Mouse (Mus musculus) heart, embryonic 14.5 days (tissue): ENCODE results near the gene Ugt1a10. TPM values are rescaled to one million over a fixed set of nuclear protein-coding genes. Genes with fewer than 3 reads are reported as not detected.

Experiments
- ATAC-seq: fragments of 200-750 bp; cut with Nextera tagmentation; 2 replicates; pipeline ENCODE4 v1.8.0; 2017; ENCODE audit warnings: low read depth, moderate TSS enrichment; ENCODE audit not compliant: insufficient number of reproducible peaks, insufficient read depth, low FRiP score
- H3K27ac ChIP-seq, 2 experiments: fragments of 200-500 bp in 1 of 2; fragments of 300-500 bp in 1 of 2; sonication (generic) in 1 of 2; replicated peaks in 1 of 2; 2 replicates each; pipeline ENCODE4 v1.5.1; 2012 to 2014; ENCODE audit warnings: low read depth in 2 of 2, low read length in 2 of 2, control low read depth in 1 of 2, mild to moderate bottlenecking in 1 of 2, mixed read lengths in 1 of 2; ENCODE audit not compliant: control insufficient read depth in 1 of 2, insufficient read depth in 1 of 2
- H3K27me3 ChIP-seq: fragments of 300-500 bp; sonication (generic); 2 replicates; pipeline ENCODE4 v1.6.1; 2014; ENCODE audit warnings: mild to moderate bottlenecking, low read length, control low read depth; ENCODE audit not compliant: control insufficient read depth, insufficient read depth
- H3K36me3 ChIP-seq: fragments of 300-500 bp; sonication (generic); 2 replicates; pipeline ENCODE4 v1.6.1; 2014; ENCODE audit warnings: mild to moderate bottlenecking, control low read depth, low read length, mixed read lengths; ENCODE audit not compliant: control insufficient read depth, insufficient read depth
- H3K4me1 ChIP-seq, 2 experiments: fragments of 200-500 bp in 1 of 2; fragments of 300-500 bp in 1 of 2; sonication (generic) in 1 of 2; 2 replicates each; pipeline ENCODE4 v1.6.1; 2012 to 2014; ENCODE audit warnings: low read length in 2 of 2, control low read depth in 1 of 2, mixed read lengths in 1 of 2; ENCODE audit not compliant: control insufficient read depth in 2 of 2, insufficient read depth in 2 of 2
- H3K4me2 ChIP-seq: fragments of 300-500 bp; sonication (generic); 2 replicates; pipeline ENCODE4 v1.6.1; 2014; ENCODE audit warnings: mild to moderate bottlenecking, low read length
- H3K4me3 ChIP-seq, 2 experiments: fragments of 200-500 bp in 1 of 2; fragments of 300-500 bp in 1 of 2; sonication (generic) in 1 of 2; 2 replicates each; pipeline ENCODE4 v1.5.1; 2012 to 2014; ENCODE audit warnings: low read length in 2 of 2, mild to moderate bottlenecking in 2 of 2, control low read depth in 1 of 2, low read depth in 1 of 2, moderate library complexity in 1 of 2; ENCODE audit not compliant: control insufficient read depth in 1 of 2, insufficient read depth in 1 of 2
- H3K9ac ChIP-seq: fragments of 300-500 bp; sonication (generic); 2 replicates; pipeline ENCODE4 v1.6.1; 2014; ENCODE audit warnings: mild to moderate bottlenecking, low read length
- H3K9me3 ChIP-seq: fragments of 300-500 bp; sonication (generic); 2 replicates; pipeline ENCODE4 v1.6.1; 2016; ENCODE audit warnings: low read length, control low read depth; ENCODE audit not compliant: control insufficient read depth
- WGBS: fragments of 180-500 bp; shearing (Covaris S2); extraction: QIAGEN DNeasy Blood & Tissue Kit; methylation state at CpG from one replicate; pipeline ENCODE4 v1.1.7; 2014; 5-methylcytosine and 5-hydroxymethylcytosine counted together
- polyA plus RNA-seq: library from polyadenylated mRNA; unstranded; fragments of >200 nt; fragmentation: Nextera tagmentation; extraction: Ambion mirVana; gene quantifications from 2 replicates; pipeline ENCODE4 v1.2.1, GENCODE M21; 2014

Gene Ugt1a10
- polyA plus RNA-seq, 1 experiment from 2014 or later: not detected

DNA sequence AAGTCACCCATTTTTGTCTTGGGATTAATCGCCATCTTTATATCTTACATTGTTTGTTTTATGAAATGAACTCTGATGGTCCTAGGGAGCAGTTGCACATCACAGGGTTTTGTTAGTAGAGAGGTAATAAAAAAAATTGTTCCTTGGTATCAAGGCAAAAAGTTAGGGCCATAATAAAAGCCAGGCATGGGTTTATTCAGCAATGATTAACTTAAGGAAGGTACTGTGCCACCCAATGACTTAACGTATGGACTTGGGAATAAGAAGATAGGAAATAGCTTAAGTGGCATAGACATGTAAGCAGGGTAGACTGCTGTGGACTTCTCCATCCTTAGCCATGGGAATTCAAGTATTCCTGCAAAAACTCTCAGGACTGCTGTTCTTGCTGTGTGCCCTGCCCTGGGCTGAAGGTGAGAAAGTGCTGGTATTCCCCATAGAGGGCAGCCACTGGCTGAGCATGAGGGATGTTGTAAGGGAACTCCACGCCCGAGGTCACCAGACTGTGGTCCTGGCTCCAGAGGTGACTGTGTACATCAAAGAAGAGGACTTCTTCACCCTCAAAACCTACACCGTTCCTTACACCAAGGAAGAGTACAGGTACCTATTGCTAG, 131.2 kb downstream of the Ugt1a10 start:
- ATAC-seq: no peak
- 69% methylated on average over 5 of the region's 5 CpGs for WGBS
- H3K9me3 ChIP-seq: no peaks in the 10 kb centered on the region
- no peak overlapping the region for H3K4me2 ChIP-seq
- no peak overlapping the region for H3K9ac ChIP-seq
- no peaks in the 10 kb centered on the region for H3K4me1 ChIP-seq
- H3K36me3 ChIP-seq: no peaks in the 10 kb centered on the region
- H3K27me3 ChIP-seq: no peaks in the 10 kb centered on the region
- no peak overlapping the region for H3K27ac ChIP-seq
- no peak overlapping the region for H3K4me3 ChIP-seq

DNA sequence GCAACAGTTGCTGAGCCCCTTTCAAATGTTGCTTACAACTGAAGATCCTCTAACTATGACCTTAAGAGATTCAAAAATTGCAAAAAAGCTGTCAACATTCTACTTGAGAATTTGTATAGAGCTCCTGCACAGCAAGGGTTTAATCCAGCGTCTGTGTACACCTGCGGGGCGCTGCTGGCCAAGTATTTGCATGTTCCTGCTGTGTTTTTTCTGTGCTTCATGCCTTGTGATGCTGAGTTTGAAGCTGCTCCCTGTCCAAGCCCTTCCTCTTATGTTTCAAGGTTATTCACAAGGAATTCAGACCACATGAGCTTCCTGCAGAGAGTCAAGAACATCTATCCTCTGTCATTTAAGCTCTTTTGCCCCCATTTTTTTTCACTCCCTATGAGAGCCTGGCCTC, 136.9 kb downstream of the Ugt1a10 start:
- ATAC-seq: no peak
- H3K27ac ChIP-seq: no peak overlapping the region
- H3K4me2 ChIP-seq: no peak overlapping the region
- no peaks in the 10 kb centered on the region for H3K36me3 ChIP-seq
- 64% methylated on average over 3 of the region's 3 CpGs for WGBS
- H3K9ac ChIP-seq: no peak overlapping the region
- no peaks in the 10 kb centered on the region for H3K9me3 ChIP-seq
- H3K4me3 ChIP-seq: no peak overlapping the region
- no peaks in the 10 kb centered on the region for H3K27me3 ChIP-seq
- no peaks in the 10 kb centered on the region for H3K4me1 ChIP-seq

DNA sequence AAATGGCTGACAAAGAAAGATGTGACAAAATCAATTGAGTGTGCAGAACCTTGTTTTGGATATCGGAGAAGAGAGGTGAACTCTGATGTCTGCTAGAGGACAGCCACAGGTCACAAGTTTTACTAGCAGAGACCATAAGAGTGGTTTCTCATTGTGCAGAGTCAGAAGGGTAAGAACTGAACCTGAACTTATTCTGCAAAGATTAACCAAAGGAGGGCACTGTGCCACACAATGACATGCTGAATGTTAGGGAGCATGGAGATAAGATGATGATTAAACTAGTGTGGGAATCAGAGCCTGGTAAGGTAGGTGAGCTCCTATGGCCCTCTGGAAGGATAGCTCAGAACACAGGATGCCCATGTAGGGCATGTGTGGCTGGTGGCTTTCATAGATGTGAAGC, 140.5 kb downstream of the Ugt1a10 start:
- 95% methylated on average over 1 of the region's 1 CpGs for WGBS
- H3K4me2 ChIP-seq: no peak overlapping the region

DNA sequence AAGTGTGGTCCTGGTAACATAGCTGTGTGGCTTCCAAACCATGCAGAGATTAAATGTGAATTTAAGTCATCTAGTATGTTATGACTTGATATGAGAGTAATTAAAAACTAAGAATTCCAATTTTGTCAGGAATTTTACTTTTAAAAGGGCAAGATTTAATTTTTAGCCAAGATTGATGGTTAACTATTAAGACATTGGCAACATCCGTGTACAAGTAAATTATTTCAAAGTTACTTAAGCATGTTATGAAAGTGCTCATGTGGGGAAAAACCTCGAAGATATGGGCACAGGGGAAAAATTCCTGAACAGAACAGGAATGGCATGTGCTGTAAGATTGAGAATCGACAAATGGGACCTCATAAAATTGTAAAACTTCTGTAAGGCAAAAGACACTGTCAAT, 142.3 kb downstream of the Ugt1a10 start:
- Histone ChIP-seq H3K4me1 (no peaks in the 10 kb centered on the region), H3K27ac (no peak overlapping the region), H3K9me3 (no peaks in the 10 kb centered on the region), H3K4me3 (no peak overlapping the region), H3K9ac (no peak overlapping the region), H3K36me3 (no peaks in the 10 kb centered on the region), H3K4me2 (no peak overlapping the region), H3K27me3 (no peaks in the 10 kb centered on the region)
- no peak for ATAC-seq
- 75% methylated on average over 3 of the region's 3 CpGs for WGBS

More for the DNA sequence above, 140.5 kb downstream of the Ugt1a10 start:
- H3K36me3 ChIP-seq: no peaks in the 10 kb centered on the region
- no peaks in the 10 kb centered on the region for H3K9me3 ChIP-seq
- ATAC-seq: no peak
- no peaks in the 10 kb centered on the region for H3K27me3 ChIP-seq
- no peak overlapping the region for H3K9ac ChIP-seq
- no peak overlapping the region for H3K27ac ChIP-seq
- H3K4me3 ChIP-seq: no peak overlapping the region
- no peaks in the 10 kb centered on the region for H3K4me1 ChIP-seq

GRCm38 (mm10) chr1:88199996-88200395, 144.8 kb downstream of the Ugt1a10 start:
- 61% methylated on average over 2 of the region's 2 CpGs for WGBS
- H3K9ac ChIP-seq: no peak overlapping the region
- no peaks in the 10 kb centered on the region for H3K27me3 ChIP-seq
- no peak overlapping the region for H3K4me2 ChIP-seq
- ATAC-seq: no peak
- no peak overlapping the region for H3K4me3 ChIP-seq
- peaks cover 0 to under 1% of the 10 kb centered on the region in 2 experiments; a peak in 1 of 4 replicates for H3K4me1 ChIP-seq
- no peaks in the 10 kb centered on the region for H3K9me3 ChIP-seq
- H3K27ac ChIP-seq: no peak overlapping the region
- H3K36me3 ChIP-seq: no peaks in the 10 kb centered on the region

DNA sequence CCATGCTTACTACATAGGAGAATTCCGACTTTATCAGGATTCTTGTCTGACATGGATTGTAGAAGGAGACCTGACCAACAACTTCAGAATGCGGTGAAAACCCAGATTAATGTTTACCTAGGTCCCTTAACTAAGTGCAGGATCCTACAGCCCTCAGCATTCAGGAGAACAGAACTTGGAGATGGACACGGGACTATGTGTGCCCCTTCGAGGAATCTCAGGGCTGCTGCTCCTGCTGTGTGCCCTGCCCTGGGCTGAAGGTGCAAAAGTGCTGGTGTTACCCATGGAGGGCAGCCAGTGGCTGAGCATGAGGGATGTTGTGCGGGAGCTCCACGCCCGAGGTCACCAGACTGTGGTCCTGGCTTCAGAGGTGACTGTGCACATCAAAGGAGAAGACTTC, 145.3 kb downstream of the Ugt1a10 start, which contains the start of gene Ugt1a2:
Ugt1a2 (plus strand) TSS at position 146 of the 400 bp plus-strand sequence.
- no peak within 1 kb of the TSS for H3K9ac ChIP-seq
- WGBS: 72% methylated on average over 7 of the region's 7 CpGs
- no peak within 1 kb of the TSS for H3K27ac ChIP-seq
- H3K36me3 ChIP-seq: no peaks in the 10 kb centered on the region
- peaks cover 0 to 3% of the 10 kb centered on the region in 2 experiments; a peak in 1 of 4 replicates for H3K4me1 ChIP-seq
- no peaks in the 10 kb centered on the region for H3K9me3 ChIP-seq
- no peak within 1 kb of the TSS for H3K4me2 ChIP-seq
- ATAC-seq: no peak
- no peaks in the 10 kb centered on the region for H3K27me3 ChIP-seq
- H3K4me3 ChIP-seq: no peak within 1 kb of the TSS

GRCm38 (mm10) chr1:88205294-88205922, 150.2 kb downstream of the Ugt1a10 start, which contains the start of gene Dnajb3:
Dnajb3 (minus strand) TSS chr1:88205782.
- Histone ChIP-seq H3K9me3 (no peaks in the 10 kb centered on the region), H3K36me3 (no peaks in the 10 kb centered on the region), H3K4me2 (peak within 1 kb of the TSS; percentile 84), H3K9ac (peak within 1 kb of the TSS; percentile 76), H3K27me3 (no peaks in the 10 kb centered on the region), H3K4me1 (peaks cover 3% of the 10 kb centered on the region in 2 experiments; a peak in 2 of 4 replicates), H3K27ac (no peak within 1 kb of the TSS), H3K4me3 (peak within 1 kb of the TSS; percentile 49 to 66)
- peak; percentile 90 for ATAC-seq
- WGBS: 5% methylated on average over 62 of the region's 62 CpGs
